Mouse (Mus musculus) brain, embryonic 18.5 days (tissue): ENCODE data around the gene Sigirr.

Source experiments
- DNase-seq: peaks from one replicate; pipeline ENCODE4 v3.0.0-alpha.2; 2012; ENCODE audit warnings: low read depth, low spot score

The Sigirr gene

GRCm38 (mm10) chr7:141096649-141097056 lies 3.7 kb downstream of the Sigirr start:
- DNase-seq: no peak

DNA sequence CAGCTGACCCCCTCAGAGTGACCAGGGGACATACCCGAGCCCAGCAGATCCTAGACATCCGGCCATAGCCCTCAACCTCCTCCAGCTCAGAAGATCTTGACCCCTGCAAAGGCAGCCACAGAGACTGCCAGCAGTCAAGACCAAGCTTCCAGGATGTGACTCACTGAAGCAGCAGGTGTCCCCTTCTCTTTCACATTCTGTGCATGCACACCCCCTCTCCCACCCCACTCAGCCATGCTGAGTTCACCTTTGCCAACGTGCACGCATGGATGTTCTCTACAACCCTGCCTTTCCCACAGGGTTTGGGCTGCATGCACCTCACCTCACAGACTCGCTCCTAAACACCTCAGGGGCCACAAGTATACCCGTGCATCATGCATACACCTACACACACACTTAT lies 4.4 kb downstream of the Sigirr start:
- no peak for DNase-seq

- DNase-seq: no peak
Measured at GRCm38 (mm10) chr7:141094487-141095205, 5.7 kb downstream of the Sigirr start.

- DNase-seq: no peak
Measured at GRCm38 (mm10) chr7:141093950-141094349, 6.4 kb downstream of the Sigirr start.

- no peak for DNase-seq
Measured at GRCm38 (mm10) chr7:141092051-141092735, 8.2 kb downstream of the Sigirr start.

- no peak for DNase-seq
Measured at GRCm38 (mm10) chr7:141090228-141090627, 10.1 kb downstream of the Sigirr start.

GRCm38 (mm10) chr7:141088473-141088872 lies 11.9 kb downstream of the Sigirr start:
- DNase-seq: no peak

DNA sequence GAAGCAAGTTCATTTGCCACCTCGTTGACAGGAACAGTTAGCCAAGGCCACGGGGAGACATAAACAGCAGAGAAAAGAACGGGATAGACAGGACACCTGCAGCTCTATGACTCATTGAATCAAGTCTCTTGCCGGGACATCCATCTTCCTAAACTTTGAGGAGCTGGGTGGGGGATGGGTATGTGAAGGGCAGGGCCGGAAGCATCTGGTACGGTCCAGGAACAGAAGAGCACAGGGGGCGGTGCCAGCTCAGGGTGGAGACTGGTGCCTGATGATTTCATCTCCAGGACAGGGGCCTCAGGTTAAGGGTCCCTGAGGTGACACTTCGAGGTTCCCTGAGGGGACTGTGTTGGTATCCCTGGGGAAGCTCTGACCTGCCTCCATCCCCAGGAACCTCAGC lies 12.5 kb downstream of the Sigirr start:
- DNase-seq: no peak

GRCm38 (mm10) chr7:141079481-141080449 lies 20.6 kb downstream of the Sigirr start:
- DNase-seq: no peak

GRCm38 (mm10) chr7:141078876-141079275 lies 21.5 kb downstream of the Sigirr start:
- no peak for DNase-seq

GRCm38 (mm10) chr7:141077841-141078240 lies 22.5 kb downstream of the Sigirr start, which contains the start of gene Pkp3:
Gene Pkp3 (plus strand): TSS chr7:141078218.
- DNase-seq: no peak

DNA sequence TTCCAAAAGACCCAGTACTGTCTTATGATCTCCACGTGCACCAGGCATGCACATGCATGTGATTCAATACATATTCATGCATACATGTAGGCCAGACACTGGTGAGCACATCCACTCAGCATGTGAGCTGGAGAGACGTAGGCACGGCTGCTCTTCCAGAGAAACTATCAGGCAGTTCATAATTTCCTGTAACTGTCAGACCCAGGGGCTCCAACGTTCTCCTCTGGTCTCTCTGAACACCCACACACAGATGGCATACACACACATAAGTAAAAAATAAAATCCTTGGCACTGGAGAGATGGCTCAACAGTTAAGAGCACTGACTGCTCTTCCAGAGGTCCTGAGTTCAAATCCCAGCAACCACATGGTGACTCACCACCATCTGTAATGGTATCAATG lies 26.6 kb downstream of the Sigirr start:
- DNase-seq: no peak

DNA sequence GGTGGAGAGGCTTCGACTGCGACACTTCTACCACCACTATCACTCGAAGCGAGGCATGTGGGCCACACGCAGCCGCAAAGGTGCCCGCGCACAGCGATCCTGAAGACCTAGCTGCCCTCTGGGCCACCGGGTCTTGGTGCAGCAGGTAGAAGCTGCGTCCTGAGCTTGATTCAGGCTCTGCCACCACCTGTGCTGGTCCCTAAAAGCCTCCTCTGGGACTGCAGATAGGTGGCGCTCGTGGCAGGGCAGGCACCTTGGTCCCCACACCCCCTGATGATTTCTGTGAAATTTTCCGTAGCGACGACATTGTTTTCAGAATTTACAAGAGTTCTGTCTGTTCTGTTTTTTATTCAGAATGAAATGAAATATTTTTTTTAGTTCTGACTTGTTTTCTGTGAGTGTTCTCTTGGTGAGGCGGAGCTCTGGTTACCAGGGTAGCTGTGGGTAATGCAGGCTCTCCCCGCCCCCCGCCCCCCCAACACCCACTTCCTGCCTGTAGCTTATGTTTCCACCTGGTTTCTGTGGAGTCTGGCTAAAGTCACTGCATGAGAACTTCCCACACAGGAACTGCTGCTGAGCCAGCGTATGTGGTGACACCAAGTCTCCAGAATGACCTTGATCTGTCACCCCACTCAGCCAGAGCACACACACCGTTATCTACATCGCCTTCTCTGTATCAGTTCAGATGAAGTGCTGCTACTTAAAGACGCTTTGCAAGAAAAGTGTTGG lies 28.2 kb downstream of the Sigirr start:
- DNase-seq: no peak

- peak; percentile 66 for DNase-seq
Measured at GRCm38 (mm10) chr7:141070058-141070862, 30.1 kb downstream of the Sigirr start.

- DNase-seq: no peak
Measured at GRCm38 (mm10) chr7:141068351-141068750, 32.0 kb downstream of the Sigirr start.

- no peak for DNase-seq
Measured at GRCm38 (mm10) chr7:141064576-141064975, 35.8 kb downstream of the Sigirr start.

DNA sequence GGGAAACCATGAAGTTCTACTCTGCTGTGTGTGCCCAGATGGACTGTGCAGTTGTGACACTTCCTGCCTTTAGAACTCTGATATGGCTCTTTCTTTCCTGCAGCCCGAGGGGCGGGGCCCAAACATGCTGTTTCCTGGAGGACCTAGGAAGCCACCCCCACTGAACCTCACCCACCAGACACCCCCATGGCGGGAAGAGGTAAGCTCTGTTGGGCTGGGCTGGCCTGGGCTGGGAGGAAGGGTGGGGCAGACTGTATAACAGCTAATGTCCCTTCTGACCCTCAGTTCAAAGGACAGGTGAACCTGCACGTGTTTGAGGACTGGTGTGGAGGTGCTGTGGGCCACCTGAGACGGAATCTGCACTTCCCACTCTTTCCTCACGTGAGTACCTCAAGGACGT lies 36.2 kb downstream of the Sigirr start:
- DNase-seq: no peak

DNA sequence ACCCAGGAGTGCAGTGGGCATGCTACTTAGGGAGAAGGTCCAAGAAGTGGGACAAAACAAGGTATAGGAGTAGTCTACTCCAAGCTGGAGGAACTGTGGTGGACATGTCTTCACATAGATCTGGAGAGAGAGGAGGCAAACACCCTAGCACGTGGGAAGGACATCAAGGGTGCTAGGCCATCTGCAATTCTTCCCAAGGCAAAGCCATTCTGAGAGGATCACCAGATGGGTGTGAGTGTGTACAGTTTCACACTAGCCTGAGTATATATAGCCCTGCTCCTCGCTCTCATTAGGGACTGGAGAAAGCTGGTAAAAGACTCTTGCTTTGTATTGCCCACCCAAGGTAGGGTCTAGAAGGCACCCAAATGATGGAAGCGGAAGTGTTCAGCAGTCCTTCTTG lies 37.0 kb downstream of the Sigirr start:
- DNase-seq: no peak

- DNase-seq: no peak
Measured at GRCm38 (mm10) chr7:141062525-141062924, 37.8 kb downstream of the Sigirr start.

DNA sequence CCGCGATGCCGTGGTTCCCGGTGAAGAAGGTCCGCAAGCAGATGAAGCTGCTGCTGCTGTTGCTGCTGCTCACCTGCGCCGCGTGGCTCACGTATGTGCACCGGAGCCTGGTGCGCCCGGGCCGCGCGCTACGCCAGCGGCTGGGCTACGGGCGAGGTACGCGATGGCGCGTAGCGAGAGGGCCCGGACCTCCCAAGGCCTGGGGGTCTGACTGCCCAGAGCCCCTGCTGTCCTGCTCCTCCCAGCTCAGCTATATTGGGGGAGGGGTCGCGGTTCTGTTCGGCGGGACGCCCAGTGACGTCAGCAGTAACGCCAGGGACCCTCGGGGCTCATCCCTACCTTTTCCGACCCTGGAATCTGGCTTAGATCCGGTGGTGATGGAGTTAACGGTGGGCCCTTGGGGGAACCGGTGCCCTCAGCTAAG lies 39.1 kb downstream of the Sigirr start:
- DNase-seq: no peak
